Mouse (Mus musculus) C2C12 (cell line): ENCODE data around the gene Wdsub1. TPM values are rescaled to one million over a fixed set of nuclear protein-coding genes. Genes with fewer than 3 reads are reported as not detected.

Experiments used
- H3K27me3 ChIP-seq: one replicate; pipeline ENCODE4 v1.6.1; 2011; ENCODE audit not compliant: control insufficient read depth, insufficient read depth, insufficient read length
- H3K36me3 ChIP-seq: one replicate; pipeline ENCODE4 v1.6.1; 2011; ENCODE audit not compliant: control insufficient read depth, insufficient read depth
- H3K4me3 ChIP-seq: one replicate; pipeline ENCODE4 v1.5.1; 2011; ENCODE audit warnings: mild to moderate bottlenecking, control low read depth; ENCODE audit not compliant: poor library complexity, insufficient read depth, severe bottlenecking
- H3K79me2 ChIP-seq: one replicate; pipeline ENCODE4 v1.6.1; 2011; ENCODE audit not compliant: control insufficient read depth, insufficient read depth
- H3K79me3 ChIP-seq: one replicate; pipeline ENCODE4 v1.6.1; 2011; ENCODE audit warnings: low read depth, control low read depth
- H3ac ChIP-seq: one replicate; pipeline ENCODE3; 2011; ENCODE audit warnings: low read depth; ENCODE audit not compliant: control insufficient read depth, insufficient read length
- CEBPB ChIP-seq: IDR thresholded peaks from one replicate; pipeline ENCODE4 v1.6.1; 2011; ENCODE audit warnings: low read depth, mild to moderate bottlenecking, control low read depth, moderate library complexity
- CTCF ChIP-seq: IDR thresholded peaks from one replicate; pipeline ENCODE4 v1.5.1; 2011; ENCODE audit not compliant: control insufficient read depth, insufficient read depth, insufficient read length
- FOSL1 ChIP-seq: IDR thresholded peaks from one replicate; pipeline ENCODE4 v1.8.0; 2011; ENCODE audit warnings: mild to moderate bottlenecking, low read length; ENCODE audit not compliant: poor library complexity, insufficient read depth, severe bottlenecking
- MAX ChIP-seq: IDR thresholded peaks from one replicate; pipeline ENCODE4 v1.6.1; 2011; ENCODE audit warnings: mild to moderate bottlenecking, control low read depth
- MYOD1 ChIP-seq: IDR thresholded peaks from one replicate; pipeline ENCODE4 v1.6.1; 2011; ENCODE audit warnings: low read depth; ENCODE audit not compliant: control insufficient read depth, insufficient read length
- MYOG ChIP-seq: IDR thresholded peaks from one replicate; pipeline ENCODE4 v1.6.1; 2011; ENCODE audit not compliant: control insufficient read depth, insufficient read length; ENCODE audit errors: extremely low read depth
- USF1 ChIP-seq: IDR thresholded peaks from one replicate; pipeline ENCODE4 v1.6.1; 2011; ENCODE audit warnings: low read depth, mild to moderate bottlenecking, control low read depth, moderate library complexity
- polyA plus RNA-seq: library from polyadenylated mRNA; unstranded; fragments of >200 nt; fragmentation: generic; extraction: Trizol; gene quantifications from one replicate; pipeline ENCODE4 v1.2.1, GENCODE M21; 2012; ENCODE audit warnings: missing spikeins

The Wdsub1 gene
- polyA plus RNA-seq, 1 experiment = 20.0 TPM

DNA sequence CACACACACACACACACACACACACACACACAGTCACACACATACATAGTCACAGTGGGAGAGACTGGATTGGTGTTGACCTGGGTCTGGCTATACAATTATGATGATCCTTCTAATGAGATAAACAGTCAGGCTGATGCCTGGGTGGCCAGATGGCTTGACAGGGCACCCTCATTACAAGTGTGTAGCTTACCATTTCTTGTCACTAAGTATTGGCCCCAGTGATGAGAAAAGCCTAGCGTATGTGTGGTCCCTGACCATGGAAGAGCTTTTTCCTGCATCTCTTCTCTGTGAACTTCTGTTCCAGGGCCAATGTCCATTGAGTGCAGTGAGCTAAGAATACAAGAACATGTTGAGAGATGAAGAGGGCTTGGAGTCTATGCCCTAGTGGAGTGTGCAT, 69.8 kb downstream of the Wdsub1 start:
- Histone ChIP-seq H3K79me3 (no peaks in the 10 kb centered on the region), H3K4me3 (no peak overlapping the region), H3K79me2 (no peaks in the 10 kb centered on the region), H3K36me3 (peaks cover 61% of the 10 kb centered on the region), H3ac (no peak overlapping the region), H3K27me3 (no peaks in the 10 kb centered on the region)
- TF ChIP-seq MYOD1 (no peak), MAX (no peak), FOSL1 (no peak), CEBPB (no peak), USF1 (no peak), CTCF (no peak)

DNA sequence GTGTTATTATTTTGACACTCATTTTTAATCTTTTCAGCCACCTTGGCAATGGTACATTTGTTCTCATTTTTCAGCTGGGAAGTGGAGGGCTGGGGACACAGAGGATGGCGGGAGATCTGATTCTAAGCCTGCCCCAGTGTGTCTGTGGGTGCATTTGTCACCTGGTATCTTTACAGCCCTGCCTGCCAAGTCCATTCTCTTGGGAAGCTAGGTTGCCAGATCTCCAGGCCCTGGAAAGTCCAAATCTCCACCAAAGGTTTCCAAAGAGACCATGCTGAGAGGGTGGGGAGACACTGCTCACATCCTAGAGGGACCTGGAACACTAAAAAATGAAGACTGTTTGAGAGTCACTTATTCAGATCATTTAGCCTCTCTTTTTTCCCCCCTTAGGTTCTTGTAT, 71.1 kb downstream of the Wdsub1 start:
- H3K4me3 ChIP-seq = no peak overlapping the region
- H3K27me3 ChIP-seq = no peaks in the 10 kb centered on the region
- no peak for TF ChIP-seq MYOD1
- no peak for TF ChIP-seq CTCF
- TF ChIP-seq USF1 = no peak
- TF ChIP-seq CEBPB = no peak
- peaks cover 63% of the 10 kb centered on the region for H3K36me3 ChIP-seq
- H3K79me2 ChIP-seq = no peaks in the 10 kb centered on the region
- H3ac ChIP-seq = no peak overlapping the region
- H3K79me3 ChIP-seq = no peaks in the 10 kb centered on the region

DNA sequence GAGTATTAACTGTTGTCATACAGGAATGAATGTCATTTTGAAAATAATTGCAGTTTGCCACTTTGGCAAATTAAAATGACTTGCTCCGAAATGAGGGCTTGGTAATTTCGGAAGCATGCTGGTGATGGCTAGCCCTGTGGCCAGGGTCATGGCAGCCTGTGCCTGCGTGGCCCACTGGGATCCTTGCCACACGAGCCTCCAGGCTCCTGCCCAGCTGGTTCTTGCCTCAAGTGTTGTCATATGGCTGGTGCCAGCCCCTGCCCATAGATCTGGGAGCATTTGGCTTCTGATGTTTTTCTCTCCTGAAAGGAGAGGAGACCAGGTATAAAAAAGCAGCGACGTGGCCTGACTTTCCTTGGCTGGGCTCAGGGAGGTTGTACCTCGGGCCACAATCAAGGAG, 72.4 kb downstream of the Wdsub1 start:
- TF ChIP-seq MYOD1 (no peak), CTCF (no peak)
- H3K36me3 ChIP-seq = peaks cover 62% of the 10 kb centered on the region
- no peaks in the 10 kb centered on the region for H3K79me2 ChIP-seq
- H3K4me3 ChIP-seq = no peak overlapping the region
- H3K79me3 ChIP-seq = no peaks in the 10 kb centered on the region
- H3K27me3 ChIP-seq = no peaks in the 10 kb centered on the region
- H3ac ChIP-seq = no peak overlapping the region

DNA sequence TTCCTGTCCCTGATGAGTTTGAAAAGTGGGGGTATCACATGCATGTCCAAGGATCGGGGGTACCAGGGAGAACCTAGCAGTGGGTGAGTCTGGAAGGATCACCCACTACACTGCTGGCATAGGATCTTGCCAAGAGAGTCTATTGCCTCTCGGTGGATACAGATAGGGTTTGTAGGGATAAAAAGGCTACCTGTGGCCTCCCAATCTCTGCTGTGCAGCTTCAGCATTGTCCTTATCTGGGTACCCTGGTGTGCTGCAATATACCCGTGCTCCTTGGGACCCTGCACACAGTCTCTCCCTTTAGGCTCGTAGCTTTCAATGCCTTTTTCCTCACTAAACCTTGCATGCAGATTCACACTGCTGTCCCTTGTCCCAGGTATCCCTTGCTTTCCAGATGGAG, 73.8 kb downstream of the Wdsub1 start:
- no peak overlapping the region for H3ac ChIP-seq
- H3K36me3 ChIP-seq = peaks cover 59% of the 10 kb centered on the region
- no peaks in the 10 kb centered on the region for H3K79me2 ChIP-seq
- TF ChIP-seq CTCF (no peak), MAX (no peak)
- no peaks in the 10 kb centered on the region for H3K79me3 ChIP-seq
- no peaks in the 10 kb centered on the region for H3K27me3 ChIP-seq
- no peak overlapping the region for H3K4me3 ChIP-seq

DNA sequence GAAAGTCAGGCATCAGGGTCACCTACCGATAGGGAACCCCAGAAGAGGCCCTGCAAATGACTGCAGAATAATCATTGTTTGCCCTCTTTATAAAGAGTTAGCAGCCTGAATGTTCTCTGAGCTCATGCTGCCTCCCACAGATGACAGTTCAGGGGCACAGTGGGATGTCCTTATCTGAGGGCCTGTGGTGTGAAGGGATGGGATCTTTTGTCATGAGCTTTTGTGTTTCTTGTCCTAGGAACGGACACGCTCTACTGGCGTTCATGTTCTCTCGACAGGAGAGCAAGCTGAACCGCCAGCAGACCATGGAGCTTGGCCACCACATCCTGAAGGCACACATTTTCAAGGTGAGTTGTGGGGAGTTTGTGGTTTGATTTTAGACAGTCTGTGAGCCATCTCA, 76.4 kb downstream of the Wdsub1 start:
- no peaks in the 10 kb centered on the region for H3K79me2 ChIP-seq
- H3K27me3 ChIP-seq = no peaks in the 10 kb centered on the region
- H3K79me3 ChIP-seq = no peaks in the 10 kb centered on the region
- peaks cover 62% of the 10 kb centered on the region for H3K36me3 ChIP-seq
- TF ChIP-seq CEBPB = no peak
- no peak for TF ChIP-seq MAX
- TF ChIP-seq FOSL1 = no peak
- TF ChIP-seq CTCF = no peak
- no peak for TF ChIP-seq MYOG
- no peak overlapping the region for H3K4me3 ChIP-seq
- H3ac ChIP-seq = no peak overlapping the region

DNA sequence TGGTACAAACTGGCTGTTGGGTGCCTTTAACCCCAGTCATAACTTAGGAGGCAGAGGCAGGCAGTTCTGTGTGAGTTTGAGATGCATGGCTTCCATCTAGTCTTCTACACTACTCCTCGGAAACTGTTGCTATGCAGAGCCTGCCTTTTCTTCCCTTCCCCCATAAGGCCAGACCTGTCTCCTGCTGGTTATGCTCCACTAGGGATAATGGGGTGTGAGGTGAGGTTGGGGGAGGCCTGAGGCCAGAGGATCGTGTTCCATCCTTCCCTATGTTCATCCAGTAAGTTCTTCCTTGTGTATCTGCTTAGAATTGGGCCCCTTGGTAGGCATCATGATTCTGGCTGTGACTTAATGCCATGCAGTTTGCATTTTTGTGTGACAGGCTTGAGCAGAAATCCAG, 76.8 kb downstream of the Wdsub1 start:
- Histone ChIP-seq H3K79me3 (no peaks in the 10 kb centered on the region), H3K79me2 (no peaks in the 10 kb centered on the region), H3K4me3 (no peak overlapping the region), H3ac (no peak overlapping the region), H3K36me3 (peaks cover 67% of the 10 kb centered on the region), H3K27me3 (no peaks in the 10 kb centered on the region)
- TF ChIP-seq CTCF = no peak
- TF ChIP-seq FOSL1 = no peak
- TF ChIP-seq MYOD1 = no peak
- TF ChIP-seq CEBPB = no peak
- TF ChIP-seq MAX = no peak
- no peak for TF ChIP-seq MYOG
- no peak for TF ChIP-seq USF1
